26 mouse cellular contexts compared by ENCODE assay signal in the genomic region with DNA sequence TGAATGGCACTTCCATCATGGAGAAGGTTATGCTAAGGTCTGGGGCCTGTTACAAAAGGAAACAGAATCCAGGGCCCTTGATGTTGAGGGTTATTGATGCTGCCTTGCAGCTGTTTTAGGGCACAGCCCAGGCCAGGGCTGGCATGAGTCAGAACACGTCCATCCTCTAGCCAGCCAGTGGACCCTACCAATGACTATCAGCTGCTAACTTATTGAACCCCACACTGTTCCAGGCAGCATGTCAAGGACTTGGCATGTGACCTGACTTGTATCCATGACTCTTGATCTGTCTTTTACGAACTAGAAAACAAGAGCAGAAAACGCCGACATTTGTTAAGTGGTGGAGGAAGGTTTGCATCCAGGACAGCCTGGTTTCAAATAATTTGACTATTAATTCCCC. TPM values are rescaled to one million over a fixed set of nuclear protein-coding genes. Genes with fewer than 3 reads are reported as not detected.
DNase-seq lines count a peak whose midpoint lies in the region; ATAC-seq and TF ChIP-seq lines count a peak whose summit lies in the region.
"Had no signal": no experiment of that assay in that cellular context is flagged by ENCODE, and none has a peak within 500 bp of the region (broad histone marks: within the 10 kb centered on the region; RNA-seq: fewer than 3 reads in every experiment).

No protein-coding gene starts in this region.

- H3K9me3 ChIP-seq in hindbrain, embryonic 15.5 days: no peaks in the 10 kb centered on the region
- H3K9me3 ChIP-seq in hindbrain, embryonic 13.5 days: no peaks in the 10 kb centered on the region
- H3K9me3 ChIP-seq: embryonic facial prominence, embryonic 12.5 days; embryonic facial prominence, embryonic 15.5 days; forebrain, embryonic 12.5 days; heart, embryonic 12.5 days; heart, embryonic 15.5 days; hindbrain, embryonic 10.5 days; intestine, embryonic 15.5 days had no signal

- no peak overlapping the region for H3K9ac ChIP-seq in hindbrain, embryonic 15.5 days
- no peak overlapping the region for H3K9ac ChIP-seq in hindbrain, embryonic 13.5 days
- H3K9ac ChIP-seq: embryonic facial prominence, embryonic 12.5 days; embryonic facial prominence, embryonic 15.5 days; forebrain, embryonic 12.5 days; heart, embryonic 12.5 days; heart, embryonic 15.5 days; intestine, embryonic 15.5 days had no signal

- peak; percentile 42; the same call in 1 of the 2 replicates for ATAC-seq in hindbrain, embryonic 15.5 days (ENCODE audit: low FRiP score, low read depth)
- ATAC-seq in hindbrain, embryonic 13.5 days (ENCODE audit: low FRiP score): no peak
- ATAC-seq: CD4-positive, CD25-positive, alpha-beta regulatory T cell, adult 4 months; forebrain, embryonic 16.5 days; intestine, embryonic 15.5 days had no signal

- TF ChIP-seq POLR2A in kidney, adult 2 months (IDR thresholded peaks at IDR 0.05; ENCODE audit: low read depth, low read length): no peak
- TF ChIP-seq POLR2A in small intestine, adult 2 months (IDR thresholded peaks at IDR 0.05; ENCODE audit: low read depth, low read length): no peak
- TF ChIP-seq POLR2A in lung, adult 2 months (IDR thresholded peaks at IDR 0.05; ENCODE audit: borderline replicate concordance, extremely low read depth, low read depth, low read length): no peak

- TF ChIP-seq CTCF in kidney, adult 2 months (conservative IDR thresholded peaks at IDR 0.05; ENCODE audit: insufficient read depth, insufficient read length, low read depth, low read length): no peak
- TF ChIP-seq CTCF in small intestine, adult 2 months (IDR thresholded peaks at IDR 0.05; ENCODE audit: extremely low read depth, insufficient read length, insufficient replicate concordance, low read depth, low read length): no peak
- TF ChIP-seq CTCF in lung, adult 2 months (IDR thresholded peaks at IDR 0.05; ENCODE audit: insufficient read depth, low read length): no peak

- no peak overlapping the region for H3K4me3 ChIP-seq in hindbrain, embryonic 15.5 days
- no peak overlapping the region for H3K4me3 ChIP-seq in hindbrain, embryonic 13.5 days
- no peak overlapping the region for H3K4me3 ChIP-seq in kidney, adult 2 months (ENCODE audit: insufficient read depth, low read depth, low read length)
- H3K4me3 ChIP-seq in small intestine, adult 2 months (ENCODE audit: low read depth, low read length): no peak overlapping the region
- no peak overlapping the region for H3K4me3 ChIP-seq in lung, adult 2 months (replicated peaks; ENCODE audit: extremely low read depth, low read depth, low read length)
- H3K4me3 ChIP-seq: embryonic facial prominence, embryonic 12.5 days; embryonic facial prominence, embryonic 15.5 days; forebrain, embryonic 12.5 days; heart, embryonic 12.5 days; heart, embryonic 15.5 days; hindbrain, embryonic 10.5 days; intestine, embryonic 15.5 days had no signal

- DNase-seq in kidney, adult 2 months: no peak
- no peak for DNase-seq in kidney, adult 8-10 months
- DNase-seq in lung, adult 2 months: no peak
- DNase-seq: adrenal gland, adult 2 months; adrenal gland, postnatal 14 days; cerebellum, adult 11 months; cerebellum, adult 9-11 months; cerebellum, postnatal 25 days; gastrocnemius, postnatal 10 days; gastrocnemius, postnatal 36 days; heart, postnatal 10 days; heart, postnatal 36 days had no signal

- 0 out of 2 replicates have a peak, but pooled peaks cover 3% of the 10 kb centered on the region for H3K4me1 ChIP-seq in hindbrain, embryonic 15.5 days (replicated peaks)
- peaks cover 10% of the 10 kb centered on the region for H3K4me1 ChIP-seq in hindbrain, embryonic 13.5 days (replicated peaks)
- peaks cover 14% of the 10 kb centered on the region; the same call in 1 of the 2 replicates for H3K4me1 ChIP-seq in kidney, adult 2 months (ENCODE audit: control insufficient read depth, insufficient read depth, low read length)
- peaks cover 9% of the 10 kb centered on the region for H3K4me1 ChIP-seq in small intestine, adult 2 months (ENCODE audit: control insufficient read depth, insufficient read depth, insufficient read length, low read length)
- H3K4me1 ChIP-seq in lung, adult 2 months (ENCODE audit: control insufficient read depth, insufficient read depth, low read length): no peaks in the 10 kb centered on the region
- H3K4me1 ChIP-seq: embryonic facial prominence, embryonic 12.5 days; embryonic facial prominence, embryonic 15.5 days; forebrain, embryonic 12.5 days; heart, embryonic 12.5 days; heart, embryonic 15.5 days; intestine, embryonic 15.5 days had no signal

- no peaks in the 10 kb centered on the region for H3K27me3 ChIP-seq in hindbrain, embryonic 15.5 days
- H3K27me3 ChIP-seq in hindbrain, embryonic 13.5 days: 0 out of 2 replicates have a peak, but pooled peaks cover 3% of the 10 kb centered on the region
- no peaks in the 10 kb centered on the region for H3K27me3 ChIP-seq in kidney, adult 2 months (replicated peaks; ENCODE audit: control insufficient read depth, insufficient read depth, low read length)
- H3K27me3 ChIP-seq in small intestine, adult 2 months (ENCODE audit: control insufficient read depth, insufficient read depth, low read length): no peaks in the 10 kb centered on the region
- H3K27me3 ChIP-seq: embryonic facial prominence, embryonic 12.5 days; embryonic facial prominence, embryonic 15.5 days; forebrain, embryonic 12.5 days; heart, embryonic 15.5 days; intestine, embryonic 15.5 days had no signal

- WGBS in hindbrain, embryonic 15.5 days: 74% methylated on average over 4 of the region's 4 CpGs
- 82% methylated on average over 4 of the region's 4 CpGs for WGBS in hindbrain, embryonic 13.5 days
- WGBS in kidney, adult 2 months: 82% methylated on average over 4 of the region's 4 CpGs
- 91% methylated on average over 4 of the region's 4 CpGs for WGBS in small intestine, adult 2 months
- WGBS in lung, adult 2 months: 83% methylated on average over 4 of the region's 4 CpGs

- H3K4me2 ChIP-seq in hindbrain, embryonic 15.5 days: no peak overlapping the region
- H3K4me2 ChIP-seq in hindbrain, embryonic 13.5 days: no peak overlapping the region
- H3K4me2 ChIP-seq: embryonic facial prominence, embryonic 12.5 days; embryonic facial prominence, embryonic 15.5 days; forebrain, embryonic 12.5 days; heart, embryonic 12.5 days; heart, embryonic 15.5 days; intestine, embryonic 15.5 days had no signal

- H3K27ac ChIP-seq in hindbrain, embryonic 15.5 days (replicated peaks): no peak overlapping the region
- H3K27ac ChIP-seq in hindbrain, embryonic 13.5 days: no peak overlapping the region
- peak overlapping the region; percentile 13; the same call in 1 of the 2 replicates for H3K27ac ChIP-seq in kidney, adult 2 months (ENCODE audit: insufficient read depth, low read depth, low read length)
- H3K27ac ChIP-seq in small intestine, adult 2 months (ENCODE audit: insufficient read depth, low read depth, low read length): peak overlapping the region; percentile 8; the same call in 1 of the 2 replicates
- H3K27ac ChIP-seq: embryonic facial prominence, embryonic 12.5 days; embryonic facial prominence, embryonic 15.5 days; forebrain, embryonic 12.5 days; heart, embryonic 15.5 days; hindbrain, embryonic 10.5 days; intestine, embryonic 15.5 days had no signal

- H3K36me3 ChIP-seq in hindbrain, embryonic 15.5 days: no peaks in the 10 kb centered on the region
- H3K36me3 ChIP-seq in hindbrain, embryonic 13.5 days: no peaks in the 10 kb centered on the region
- no peaks in the 10 kb centered on the region for H3K36me3 ChIP-seq in kidney, adult 2 months (ENCODE audit: control insufficient read depth, insufficient read depth, low read length)
- H3K36me3 ChIP-seq in small intestine, adult 2 months (ENCODE audit: control insufficient read depth, insufficient read depth, low read length): no peaks in the 10 kb centered on the region
- H3K36me3 ChIP-seq: embryonic facial prominence, embryonic 12.5 days; embryonic facial prominence, embryonic 15.5 days; forebrain, embryonic 12.5 days; heart, embryonic 12.5 days; heart, embryonic 15.5 days; hindbrain, embryonic 10.5 days; intestine, embryonic 15.5 days had no signal

RNA-seq across cellular contexts. Expression of gene Il9, which starts 19.3 kb away (rescaled TPM):
- polyA plus RNA-seq in hindbrain, embryonic 15.5 days (2015; fragmentation: Nextera tagmentation; extraction: Ambion mirVana): not detected in 2 replicates
- not detected in 2 replicates for polyA plus RNA-seq in hindbrain, embryonic 13.5 days (2015; fragmentation: Nextera tagmentation; extraction: Ambion mirVana)
- polyA plus RNA-seq in kidney, adult 2 months (2012; rRNA removed): not detected in 2 replicates
- not detected in 2 replicates for polyA plus RNA-seq in small intestine, adult 2 months (2012; rRNA removed)
- polyA plus RNA-seq in lung, adult 2 months (2012; rRNA removed): not detected in 2 replicates
- polyA plus RNA-seq: adrenal gland, adult 2 months; C2C12; CD4-positive, CD25-positive, alpha-beta regulatory T cell, adult 4 months; cerebellum, adult 2 months; embryonic facial prominence, embryonic 12.5 days; embryonic facial prominence, embryonic 15.5 days; forebrain, embryonic 12.5 days; forebrain, embryonic 16.5 days; heart, embryonic 12.5 days; heart, embryonic 15.5 days; hindbrain, embryonic 10.5 days; intestine, embryonic 15.5 days had no signal

RNA-seq across cellular contexts. Expression of gene Slc25a48, which starts 24.6 kb away (rescaled TPM):
- not detected in 2 replicates for polyA plus RNA-seq in hindbrain, embryonic 15.5 days (2015; fragmentation: Nextera tagmentation; extraction: Ambion mirVana)
- polyA plus RNA-seq in hindbrain, embryonic 13.5 days (2015; fragmentation: Nextera tagmentation; extraction: Ambion mirVana): not detected in 2 replicates
- 16.4 and 17.6 TPM in 2 replicates for polyA plus RNA-seq in kidney, adult 2 months (2012; rRNA removed)
- 0.25 and 0.43 TPM in 2 replicates for polyA plus RNA-seq in small intestine, adult 2 months (2012; rRNA removed)
- 0.24 and 0.51 TPM in 2 replicates for polyA plus RNA-seq in lung, adult 2 months (2012; rRNA removed)
- polyA plus RNA-seq: CD4-positive, CD25-positive, alpha-beta regulatory T cell, adult 4 months; forebrain, embryonic 12.5 days; forebrain, embryonic 16.5 days; heart, embryonic 12.5 days had no signal

RNA-seq across cellular contexts. Expression of gene Gm3045, which starts 36.4 kb away (rescaled TPM):
- polyA plus RNA-seq in hindbrain, embryonic 15.5 days (2015; fragmentation: Nextera tagmentation; extraction: Ambion mirVana): not detected in 2 replicates
- polyA plus RNA-seq in hindbrain, embryonic 13.5 days (2015; fragmentation: Nextera tagmentation; extraction: Ambion mirVana): not detected in 2 replicates
- not detected in 2 replicates for polyA plus RNA-seq in kidney, adult 2 months (2012; rRNA removed)
- not detected in 2 replicates for polyA plus RNA-seq in small intestine, adult 2 months (2012; rRNA removed)
- 0.06 TPM in 1 of 2 replicates, not detected in the other for polyA plus RNA-seq in lung, adult 2 months (2012; rRNA removed)
- polyA plus RNA-seq: adrenal gland, adult 2 months; C2C12; CD4-positive, CD25-positive, alpha-beta regulatory T cell, adult 4 months; cerebellum, adult 2 months; embryonic facial prominence, embryonic 12.5 days; forebrain, embryonic 12.5 days; forebrain, embryonic 16.5 days; heart, embryonic 12.5 days; heart, embryonic 15.5 days; hindbrain, embryonic 10.5 days; intestine, embryonic 15.5 days had no signal

RNA-seq across cellular contexts. Expression of gene Fbxl21, which starts 59.5 kb away (rescaled TPM):
- 2.6 and 3.4 TPM in 2 replicates for polyA plus RNA-seq in hindbrain, embryonic 15.5 days (2015; fragmentation: Nextera tagmentation; extraction: Ambion mirVana)
- 2.8 and 3.5 TPM in 2 replicates for polyA plus RNA-seq in hindbrain, embryonic 13.5 days (2015; fragmentation: Nextera tagmentation; extraction: Ambion mirVana)
- 3.6 and 4.1 TPM in 2 replicates for polyA plus RNA-seq in kidney, adult 2 months (2012; rRNA removed)
- 0.60 and 2.2 TPM in 2 replicates for polyA plus RNA-seq in small intestine, adult 2 months (2012; rRNA removed)
- 1.2 and 1.3 TPM in 2 replicates for polyA plus RNA-seq in lung, adult 2 months (2012; rRNA removed)

Comparison
In these comparisons a context has a peak if more than half of its experiments do, and no peak if none do; other contexts are left out.
1. H3K27ac ChIP-seq: peak in kidney, adult 2 months (single experiment) and small intestine, adult 2 months (single experiment); none in hindbrain, embryonic 15.5 days (single experiment) and hindbrain, embryonic 13.5 days (single experiment).
2. RNA of gene Slc25a48, which starts 24.6 kb away (polyA plus RNA-seq): 16.4 to 17.6 TPM in kidney, adult 2 months; 0.24 to 0.51 TPM in lung, adult 2 months, 0.25 to 0.43 TPM in small intestine, adult 2 months, not detected in hindbrain, embryonic 15.5 days and not detected in hindbrain, embryonic 13.5 days; every median in the first group is over 10 times any median in the second.